Mouse (Mus musculus): Measurements from ENCODE around the gene Tti1. TPM values are rescaled to one million over a fixed set of nuclear protein-coding genes. Genes with fewer than 3 reads are reported as not detected.

Gene Tti1
- total RNA-seq, 4 experiments from 2014 or later = 22.3 to 26.1 (median 23.7) TPM

DNA sequence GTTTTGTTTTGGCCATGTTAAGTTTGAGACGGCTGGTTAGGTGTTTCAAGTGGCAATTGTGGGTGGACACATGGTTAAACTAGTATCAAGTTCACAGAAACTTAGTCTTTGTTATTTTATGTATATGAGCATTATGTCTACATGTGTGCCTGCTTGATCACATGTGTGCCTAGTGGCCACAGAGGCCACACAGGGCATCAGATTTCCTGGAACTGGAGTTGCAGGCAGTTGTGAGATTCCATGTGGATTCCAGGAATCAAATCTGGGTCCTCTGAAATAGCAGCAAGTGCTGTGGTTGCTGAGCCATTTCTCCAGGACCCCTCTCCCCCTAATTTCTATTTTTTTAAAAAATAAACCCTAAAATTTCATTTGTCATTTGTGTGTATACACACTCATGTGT, 11.4 kb upstream of the Tti1 start:
- DNase-seq (ENCODE audit: low spot score in 2 of 2) = no peak

DNA sequence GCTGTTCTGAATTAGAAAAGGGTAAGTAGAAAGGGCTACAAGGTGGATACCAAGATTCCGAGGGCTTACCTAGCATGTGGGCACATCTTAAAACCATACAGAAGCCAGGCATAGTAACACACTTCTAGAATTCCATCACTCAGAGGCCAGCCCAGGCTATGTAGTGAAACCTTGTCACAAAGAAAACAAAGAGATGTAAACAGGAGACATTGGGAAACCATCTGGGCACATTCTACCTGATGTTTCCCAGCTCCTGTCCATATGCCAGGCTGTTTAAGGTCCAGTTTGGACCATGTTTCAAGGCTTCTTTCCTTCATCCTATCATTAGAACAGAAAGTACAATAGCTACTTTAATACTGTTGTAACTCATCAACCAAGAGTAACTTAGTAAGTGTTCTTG, 9.3 kb upstream of the Tti1 start:
- DNase-seq (ENCODE audit: low spot score in 2 of 2) = no peak

GRCm38 (mm10) chr2:158036953-158037352, 8.7 kb upstream of the Tti1 start:
- DNase-seq (ENCODE audit: low spot score in 2 of 2) = no peak

- DNase-seq (ENCODE audit: low spot score in 2 of 2) = no peak
Measured at GRCm38 (mm10) chr2:158036408-158036807, 8.2 kb upstream of the Tti1 start.

GRCm38 (mm10) chr2:158035813-158036212, 7.6 kb upstream of the Tti1 start:
- DNase-seq (ENCODE audit: low spot score in 2 of 2) = no peak

DNA sequence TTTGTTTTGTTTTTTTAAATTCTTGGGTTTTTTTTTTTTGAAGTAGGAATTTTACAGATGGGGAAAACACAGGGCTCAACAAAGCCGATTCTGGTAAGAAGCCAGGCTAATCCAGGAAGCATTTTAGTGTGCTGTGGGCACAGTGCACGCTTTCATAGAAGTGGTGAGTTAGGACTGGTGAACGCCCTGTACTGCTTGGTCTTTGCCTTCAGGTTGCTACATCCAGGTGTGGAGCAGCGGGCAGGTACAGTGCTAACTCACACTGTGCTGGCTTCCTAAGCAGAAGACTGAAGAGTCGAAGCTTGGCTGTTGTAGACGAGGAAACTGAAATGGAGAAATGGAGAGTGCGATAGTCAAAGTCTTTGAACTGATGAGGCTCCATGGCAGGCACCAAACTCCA, 1.8 kb upstream of the Tti1 start:
- DNase-seq (ENCODE audit: low spot score in 2 of 2) = no peak

GRCm38 (mm10) chr2:158027855-158028353, 329 bp downstream of the Tti1 start:
- DNase-seq (ENCODE audit: low spot score in 2 of 2) = no peak

- DNase-seq (ENCODE audit: low spot score in 2 of 2) = no peak
Measured at GRCm38 (mm10) chr2:158017330-158017729, 10.9 kb downstream of the Tti1 start.

DNA sequence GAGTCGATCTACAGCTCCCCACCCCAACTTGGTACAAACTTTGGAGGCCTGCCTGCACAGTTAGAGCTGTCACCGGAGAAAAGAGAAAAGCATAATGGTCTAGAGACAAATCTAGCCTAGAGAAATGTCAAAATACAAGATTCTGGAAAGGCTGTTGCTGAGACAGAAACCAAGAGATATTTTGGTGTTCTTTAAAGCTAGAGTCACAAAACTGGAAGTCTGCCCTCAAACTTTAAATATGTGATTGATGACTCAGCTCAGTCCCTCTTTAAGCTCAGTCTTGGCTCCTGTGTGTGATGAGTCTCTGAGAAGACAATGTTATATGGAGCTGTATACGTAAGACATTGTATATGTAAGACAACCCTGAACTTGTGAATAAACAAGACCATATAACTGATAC, 15.6 kb downstream of the Tti1 start:
- DNase-seq (ENCODE audit: low spot score in 2 of 2) = no peak

DNA sequence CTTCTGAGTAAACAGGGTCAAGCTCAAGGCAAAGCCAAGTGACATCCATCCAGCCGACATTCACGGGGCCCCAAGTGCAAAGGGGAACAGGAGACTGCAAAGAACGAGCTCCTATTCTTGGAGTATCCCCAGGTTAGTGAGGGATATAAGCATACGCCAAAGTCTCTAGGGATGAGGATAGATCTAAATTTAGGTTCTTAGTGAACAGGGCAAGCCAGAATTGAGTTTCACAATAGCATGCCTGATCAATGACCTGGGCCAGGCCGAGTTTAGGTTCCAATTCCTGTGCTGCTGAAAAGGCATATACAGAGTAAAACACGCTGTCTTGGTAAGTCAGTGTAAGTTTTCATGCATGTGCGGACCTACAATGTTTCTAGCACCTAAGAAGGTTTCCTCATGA, 18.9 kb downstream of the Tti1 start:
- no peak for DNase-seq (ENCODE audit: low spot score in 2 of 2)

- DNase-seq (ENCODE audit: low spot score in 2 of 2) = no peak
Measured at GRCm38 (mm10) chr2:158005641-158006040, 22.6 kb downstream of the Tti1 start.

DNA sequence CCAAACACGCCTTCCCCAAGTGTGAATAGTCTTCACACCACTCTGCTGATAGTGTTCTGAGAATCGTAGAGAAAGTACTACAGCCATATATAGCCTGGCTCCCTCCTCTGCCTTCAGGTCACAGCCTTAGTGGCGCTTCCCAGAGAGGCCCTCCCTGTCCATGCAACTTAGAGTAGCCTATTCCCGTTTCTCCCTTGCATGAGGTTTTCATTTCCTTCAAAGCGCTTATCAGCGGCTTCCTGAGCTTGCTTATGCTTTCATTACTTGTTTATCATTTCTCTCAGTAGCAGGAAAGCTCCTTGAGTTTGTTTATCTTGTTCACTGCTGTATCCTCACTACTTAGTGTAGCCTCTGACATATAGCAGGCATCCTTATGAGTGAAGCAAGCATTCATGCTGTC, 23.6 kb downstream of the Tti1 start:
- DNase-seq (ENCODE audit: low spot score in 2 of 2) = no peak

DNA sequence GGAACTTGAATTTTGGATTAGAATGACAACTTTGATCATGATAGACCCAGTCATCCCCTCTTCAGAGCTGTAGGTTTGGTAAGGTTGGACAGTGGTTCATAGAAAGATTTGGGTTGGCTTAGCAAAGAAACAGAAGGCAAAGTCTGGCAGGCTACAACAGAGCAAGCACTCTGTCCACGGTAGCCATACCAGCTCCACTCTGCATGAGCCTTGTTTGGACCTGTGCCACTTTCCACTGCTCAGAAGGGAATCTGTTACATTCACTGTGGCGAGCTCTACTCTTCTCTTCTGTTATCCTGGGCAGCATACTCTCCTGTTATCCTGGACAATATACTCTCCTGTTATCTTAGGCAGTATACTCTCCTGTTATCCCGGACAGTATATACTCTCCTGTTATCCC, 29.4 kb downstream of the Tti1 start:
- no peak for DNase-seq (ENCODE audit: low spot score in 2 of 2)

DNA sequence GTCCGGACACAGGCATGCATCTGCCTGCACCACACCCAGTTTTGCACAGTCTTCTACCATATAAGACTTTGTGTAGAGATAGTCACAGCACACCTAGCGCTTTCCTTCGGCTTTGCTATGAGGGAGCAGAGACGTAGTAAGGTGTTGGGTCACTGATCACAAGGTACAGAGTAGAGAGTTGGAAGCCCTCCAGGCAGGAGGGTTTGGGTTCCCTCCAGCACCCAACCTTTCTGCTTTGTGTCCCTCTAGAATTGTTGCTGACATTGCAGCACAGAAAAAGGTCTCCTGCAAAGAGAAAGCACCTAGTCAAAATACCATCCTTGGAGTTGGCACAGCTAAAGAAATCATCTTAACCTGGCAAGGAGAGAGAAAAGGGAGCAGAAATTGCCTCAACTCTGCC, 35.7 kb downstream of the Tti1 start:
- no peak for DNase-seq (ENCODE audit: low spot score in 2 of 2)

DNA sequence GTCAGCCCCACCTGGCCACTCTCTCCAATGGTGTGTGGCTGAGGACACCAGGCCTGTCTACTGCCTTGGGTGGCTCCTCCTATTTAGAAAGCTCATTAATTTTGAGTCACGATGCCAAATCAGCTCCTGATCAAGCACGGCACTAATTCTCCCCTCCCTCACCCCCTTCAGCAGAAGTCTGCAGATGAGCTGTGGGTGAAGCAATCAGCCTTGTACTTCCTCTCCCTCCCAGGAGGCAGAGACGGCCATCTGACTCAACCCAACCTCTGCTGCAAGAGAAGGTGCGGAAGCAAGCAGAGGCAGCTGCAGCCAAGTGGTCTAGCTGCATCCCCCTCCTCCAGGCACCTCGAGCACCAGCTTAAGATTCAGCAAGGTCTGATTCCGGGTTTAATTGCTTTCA, 37.2 kb downstream of the Tti1 start:
- DNase-seq (ENCODE audit: low spot score in 2 of 2) = no peak

DNA sequence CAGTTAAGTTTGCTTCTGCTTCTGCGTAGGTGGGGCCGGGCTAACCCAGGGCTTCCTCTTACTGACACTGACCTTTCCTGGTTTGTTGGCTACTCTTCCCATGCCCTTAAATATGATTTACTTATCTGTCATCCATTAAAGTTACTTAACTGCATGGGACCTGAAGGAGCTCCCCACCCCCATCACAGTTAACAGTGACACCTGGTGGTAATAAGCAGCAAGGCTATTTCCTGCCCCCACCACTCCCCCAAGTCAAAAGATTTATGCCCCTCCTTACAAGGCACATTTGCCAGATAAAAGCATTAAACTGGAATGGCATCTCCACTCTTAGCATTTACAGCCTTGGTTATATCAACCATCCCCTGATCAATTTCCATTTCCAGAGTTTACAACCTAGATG, 38.3 kb downstream of the Tti1 start:
- DNase-seq (ENCODE audit: low spot score in 2 of 2) = peak in 1 of 2 experiments; percentile 13

DNA sequence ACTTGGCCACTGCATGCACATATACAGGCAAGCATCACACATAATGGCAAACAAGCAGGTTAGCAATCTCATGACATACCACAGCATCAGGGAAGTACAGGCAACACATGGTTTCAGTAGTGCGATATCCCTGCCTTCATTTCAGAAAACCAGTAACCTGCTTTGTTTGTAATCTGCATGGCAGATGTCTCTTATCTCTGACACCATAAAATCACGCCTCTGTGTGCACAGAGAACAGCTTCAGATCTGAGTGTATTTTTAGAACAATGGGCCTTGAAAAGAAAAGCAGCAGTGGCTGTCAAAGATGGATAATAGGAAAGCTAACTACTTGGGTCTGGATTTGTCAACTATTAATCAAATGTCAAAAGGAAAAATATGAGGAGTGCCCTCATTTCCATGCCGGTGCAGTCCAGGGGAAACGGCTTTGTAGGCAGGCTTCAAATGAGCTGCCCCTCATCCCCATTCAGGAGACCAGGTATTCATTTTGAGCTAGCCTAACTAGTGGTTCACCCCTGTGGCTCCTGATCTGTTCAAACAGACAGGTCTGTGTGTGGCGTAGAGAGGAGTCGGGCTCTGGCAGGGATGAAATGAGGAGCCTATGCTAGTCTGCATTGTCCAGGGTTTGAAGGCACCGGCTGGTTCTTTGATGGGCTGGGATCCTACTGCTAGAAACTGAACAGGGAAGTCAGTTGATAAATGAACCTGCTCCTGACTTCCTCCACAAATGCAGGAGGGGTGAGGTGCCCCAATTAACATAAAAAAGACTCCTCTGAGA, 39.6 kb downstream of the Tti1 start:
- DNase-seq (ENCODE audit: low spot score in 2 of 2) = no peak

DNA sequence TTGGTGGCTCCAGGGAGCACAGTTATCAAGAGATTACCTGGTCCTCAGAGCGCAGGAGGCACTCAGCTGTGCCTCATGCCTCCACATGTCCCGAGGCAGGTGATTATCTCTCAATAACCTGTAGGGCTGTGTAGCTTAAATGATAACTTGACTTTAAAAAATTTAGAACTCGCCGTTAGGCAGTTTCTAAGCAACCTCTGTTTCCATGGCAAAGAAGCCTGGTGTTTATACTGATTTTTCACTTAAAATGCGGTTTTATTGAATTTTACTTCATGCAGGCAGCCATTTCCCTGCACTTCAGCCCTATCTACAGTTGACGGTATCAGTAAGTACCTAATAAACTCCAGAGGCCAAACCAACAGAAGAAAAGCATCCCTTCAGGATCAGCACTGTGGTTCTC, 42.0 kb downstream of the Tti1 start:
- no peak for DNase-seq (ENCODE audit: low spot score in 2 of 2)

DNA sequence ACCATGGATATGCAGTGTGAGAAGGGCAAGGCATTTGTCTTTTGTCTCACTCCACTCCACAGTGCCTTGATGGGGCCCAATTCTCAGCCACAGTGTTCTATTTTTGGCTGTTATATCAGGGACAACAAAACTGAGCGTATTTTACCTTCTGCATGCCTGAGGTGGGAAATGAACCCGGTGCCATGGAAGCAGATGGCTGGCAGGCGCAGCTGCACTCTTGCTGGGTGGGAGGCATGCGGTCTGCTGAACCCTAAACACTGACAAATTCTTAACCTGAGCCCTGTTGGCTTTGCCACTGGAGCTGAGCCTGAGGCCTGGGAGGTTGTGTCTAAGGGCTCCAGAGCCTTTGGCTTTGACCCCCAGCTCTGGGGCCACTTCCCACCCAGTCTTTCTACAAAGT, 42.6 kb downstream of the Tti1 start:
- DNase-seq (ENCODE audit: low spot score in 2 of 2) = no peak

GRCm38 (mm10) chr2:157983276-157983675, 45.0 kb downstream of the Tti1 start:
- no peak for DNase-seq (ENCODE audit: low spot score in 2 of 2)

DNA sequence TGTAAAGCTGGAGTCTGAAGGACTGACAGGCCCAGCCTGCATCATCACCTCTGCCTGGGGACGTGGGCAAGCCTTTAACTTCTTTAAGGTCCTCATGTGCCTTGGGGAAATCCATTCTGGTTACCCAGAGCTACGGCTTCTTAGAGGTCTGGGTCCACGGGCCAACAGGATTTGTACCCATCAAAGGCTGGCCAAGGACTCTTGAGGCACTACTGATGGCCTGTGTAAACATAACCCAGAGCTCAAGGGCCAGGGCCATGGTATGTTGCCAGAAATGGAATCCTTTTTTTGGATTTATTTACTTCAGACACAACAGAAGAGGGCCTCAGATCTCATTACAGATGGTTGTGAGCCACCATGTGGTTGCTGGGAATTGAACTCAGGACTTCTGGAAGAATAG, 45.5 kb downstream of the Tti1 start:
- no peak for DNase-seq (ENCODE audit: low spot score in 2 of 2)

DNA sequence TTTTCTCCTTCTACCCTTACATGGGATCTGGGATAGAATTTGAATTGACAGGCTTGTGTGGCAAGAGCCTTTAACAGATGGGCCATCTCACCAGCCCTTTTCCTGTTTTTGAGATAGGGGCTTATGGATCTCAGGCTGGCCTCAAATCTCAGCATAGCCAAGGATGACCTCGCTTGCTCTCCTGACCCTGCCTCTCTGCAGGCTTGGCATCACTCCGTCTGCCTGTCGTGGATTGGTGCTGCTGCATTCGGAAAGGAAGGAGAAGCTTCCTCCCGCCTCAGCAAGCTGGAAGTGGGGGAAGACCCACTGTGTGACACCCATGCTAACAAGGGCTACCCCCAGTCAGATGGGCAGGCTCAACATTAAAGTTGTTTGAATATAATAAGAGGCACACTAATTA, 49.0 kb downstream of the Tti1 start:
- no peak for DNase-seq (ENCODE audit: low spot score in 2 of 2)

GRCm38 (mm10) chr2:157975595-157975994, 52.6 kb downstream of the Tti1 start:
- no peak for DNase-seq (ENCODE audit: low spot score in 2 of 2)

Measured in gastrocnemius, adult 8-10 months (tissue).